Mouse (Mus musculus): ENCODE measurements around the gene Gpr18.
A peak's percentile ranks its signal among the peaks of the same experiment; 100 is the strongest.
"Not testable (repeated sequence)": the region's sequence is repeated elsewhere in the genome, so short reads cannot be mapped to it uniquely, and the experiment has no call there.

The Gpr18 gene

DNA sequence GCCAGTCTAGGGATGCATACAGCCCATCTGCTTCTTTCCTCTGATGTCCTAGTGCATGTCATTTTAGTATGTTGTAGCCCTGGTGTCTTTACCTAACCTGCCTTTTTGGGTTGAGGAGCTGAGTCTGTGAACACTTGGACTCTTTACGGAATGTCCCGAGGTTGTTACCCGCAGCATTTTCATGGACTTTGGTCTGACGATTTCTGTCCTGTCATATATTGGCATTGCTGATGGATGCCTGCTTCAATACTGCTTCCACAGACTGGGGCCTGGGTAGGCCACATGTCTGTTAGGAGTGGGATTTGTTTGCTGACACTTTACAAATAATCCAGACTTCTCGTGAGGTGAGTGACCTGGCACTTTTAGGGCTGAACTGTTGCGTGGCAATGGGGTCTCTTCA lies 21.8 kb downstream of the Gpr18 start:
- DNase-seq (ENCODE audit: low spot score in 2 of 2): no peak

DNA sequence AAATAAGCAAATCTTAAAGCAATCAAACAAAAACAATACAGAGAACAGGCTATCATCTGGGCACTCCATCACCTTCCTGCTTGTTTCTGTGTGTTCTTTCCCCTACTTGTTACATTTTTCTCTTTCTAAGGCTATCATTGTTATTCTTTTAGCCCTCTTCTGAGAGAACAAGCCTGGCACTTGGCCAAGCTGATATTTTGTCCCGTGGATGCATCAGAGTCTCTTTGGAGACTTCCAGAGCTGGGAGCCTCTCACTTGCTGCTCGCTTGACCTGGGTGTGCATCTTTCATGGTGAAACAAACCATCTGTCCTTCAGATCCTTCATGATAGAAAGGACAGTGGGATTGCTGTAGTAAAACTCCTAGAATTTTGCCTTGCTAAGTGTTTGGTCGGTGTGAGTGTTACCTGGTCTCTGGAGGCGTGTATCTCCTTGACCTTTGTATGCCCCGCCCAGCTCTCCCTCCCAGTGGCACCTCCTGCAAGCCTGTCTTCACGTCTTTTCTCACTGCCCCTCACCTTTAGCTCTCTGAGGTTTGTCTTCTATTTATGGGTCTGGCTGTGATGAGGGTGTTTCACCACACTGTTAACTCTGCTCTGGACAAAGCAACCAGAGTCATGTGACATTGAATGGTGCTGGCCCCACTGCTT lies 31.3 kb downstream of the Gpr18 start:
- no peak for DNase-seq (ENCODE audit: low spot score in 2 of 2)

DNA sequence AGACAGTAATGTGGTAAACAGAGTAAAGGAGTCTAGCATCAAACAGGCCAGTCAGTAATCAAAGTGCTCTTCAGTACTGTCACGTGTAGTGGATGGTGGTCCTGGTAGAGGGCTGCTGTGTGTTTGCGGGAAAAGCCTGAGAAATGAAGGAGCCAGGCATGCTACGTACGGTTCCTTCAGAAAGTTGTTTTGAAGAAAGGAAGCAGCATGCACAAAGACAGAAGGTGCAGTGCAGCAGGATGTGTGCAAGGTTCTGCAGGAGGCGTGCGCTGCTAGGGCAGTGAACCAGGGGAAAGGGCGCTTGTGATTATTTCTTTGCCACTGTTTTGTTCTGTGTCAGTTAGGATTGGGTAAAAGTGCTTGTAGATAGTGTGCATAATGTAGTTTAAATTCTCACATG lies 34.4 kb downstream of the Gpr18 start:
- DNase-seq (ENCODE audit: low spot score in 2 of 2): no peak

DNA sequence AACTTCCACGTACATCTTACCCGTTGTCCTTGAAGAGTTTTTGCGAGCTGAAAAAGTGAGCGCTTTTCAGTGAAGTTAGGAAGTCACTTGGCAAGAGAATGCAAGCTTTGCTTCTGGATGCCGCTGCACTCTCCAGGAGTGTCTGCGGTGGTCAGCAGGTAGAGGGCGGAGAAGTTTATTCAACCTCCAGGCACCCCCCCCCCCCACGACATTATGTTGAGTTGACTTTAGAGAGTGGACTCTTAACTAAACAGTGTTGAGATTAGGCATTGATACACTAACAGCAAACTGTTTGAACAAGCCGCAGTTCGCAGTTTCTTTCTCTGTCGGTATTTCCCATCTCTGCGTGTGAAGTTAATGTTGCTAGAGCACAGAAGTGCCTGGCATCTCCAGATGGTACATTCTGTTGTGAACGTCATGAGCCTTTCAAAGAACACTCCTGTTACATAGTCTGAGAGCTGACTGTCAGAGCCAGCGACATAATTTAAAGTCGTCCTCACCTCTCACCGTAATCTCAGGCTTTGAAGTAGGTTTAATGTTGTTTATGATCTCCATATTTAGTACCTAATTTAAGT lies 36.2 kb downstream of the Gpr18 start:
- no peak for DNase-seq (ENCODE audit: low spot score in 2 of 2)

DNA sequence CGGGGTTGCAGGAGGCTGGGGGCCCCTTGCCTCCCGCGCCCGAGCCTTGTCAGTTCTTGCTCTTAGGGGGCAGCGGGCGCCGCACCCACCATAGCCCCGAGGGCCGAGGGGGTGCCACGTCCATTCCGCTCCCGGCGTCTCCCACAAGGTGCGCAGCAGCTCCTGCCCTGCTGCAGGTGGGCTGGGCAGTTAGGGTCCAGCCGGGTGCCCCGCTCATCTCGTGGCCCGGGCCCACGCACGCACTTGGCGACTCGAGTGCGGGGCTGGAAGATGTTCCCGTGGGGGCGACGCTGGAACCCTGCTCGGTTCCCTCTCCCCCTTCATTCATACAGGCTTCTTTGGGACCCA lies 36.7 kb downstream of the Gpr18 start:
- peak in 1 of 2 experiments; percentile 20 for DNase-seq (ENCODE audit: low spot score in 2 of 2)

DNA sequence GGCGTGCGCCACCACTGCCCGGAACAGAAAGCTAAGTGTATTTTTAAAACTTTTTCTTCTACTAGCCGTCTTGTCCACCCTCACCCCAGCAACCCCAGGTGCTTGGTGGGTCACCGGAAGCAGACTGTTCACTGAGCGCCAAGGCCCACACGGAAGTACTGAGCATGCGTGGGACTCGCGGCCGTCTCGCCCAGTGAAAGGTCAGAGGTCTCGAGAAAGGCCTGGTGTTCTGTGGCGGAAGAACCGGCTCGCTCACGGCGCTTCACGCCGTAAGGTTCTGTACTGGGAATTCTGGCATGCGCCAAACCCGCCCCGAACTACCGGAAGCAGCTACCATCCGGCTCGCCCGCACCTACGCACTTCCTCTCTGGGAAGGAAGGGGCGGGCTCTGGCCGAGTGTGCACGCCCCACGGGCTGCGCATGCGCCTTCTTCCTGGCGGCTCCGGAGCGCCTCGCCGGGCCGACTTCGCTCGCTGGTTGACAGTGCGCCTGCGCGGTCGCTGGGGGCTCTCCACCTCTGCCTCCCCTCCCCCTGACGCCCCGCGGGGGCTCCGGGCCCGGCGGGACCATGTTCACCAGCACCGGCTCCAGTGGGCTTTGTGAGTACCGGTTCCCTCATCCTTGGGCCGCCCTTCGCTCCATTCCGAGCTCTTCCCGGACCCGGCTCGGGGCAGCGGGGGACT lies 37.3 kb downstream of the Gpr18 start, which contains the start of gene Ubac2:
Gene Ubac2 (plus strand): TSS at position 445 of the 683 bp plus-strand sequence.
- DNase-seq (ENCODE audit: low spot score in 2 of 2): peak; percentile 96 to 97

DNA sequence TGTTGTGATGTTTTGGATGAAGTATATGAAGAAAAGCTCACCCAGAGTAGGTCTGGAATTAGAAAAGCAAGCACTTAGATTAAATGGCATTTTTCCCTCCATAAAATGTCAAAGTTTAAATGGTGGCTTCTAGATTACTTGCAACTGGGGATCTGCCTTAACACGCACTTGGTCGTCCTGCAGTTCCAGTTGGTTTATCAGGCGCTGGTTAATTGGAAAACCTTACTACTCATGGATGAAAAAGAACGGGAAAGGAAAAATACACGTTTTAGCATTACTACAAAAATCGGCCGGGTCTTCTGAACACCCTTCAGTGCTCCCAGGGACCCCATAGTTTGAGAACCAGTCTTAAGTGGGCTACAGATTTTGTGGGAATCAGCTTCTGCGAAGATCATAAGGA lies 37.9 kb downstream of the Gpr18 start:
- no peak for DNase-seq (ENCODE audit: low spot score in 2 of 2)

DNA sequence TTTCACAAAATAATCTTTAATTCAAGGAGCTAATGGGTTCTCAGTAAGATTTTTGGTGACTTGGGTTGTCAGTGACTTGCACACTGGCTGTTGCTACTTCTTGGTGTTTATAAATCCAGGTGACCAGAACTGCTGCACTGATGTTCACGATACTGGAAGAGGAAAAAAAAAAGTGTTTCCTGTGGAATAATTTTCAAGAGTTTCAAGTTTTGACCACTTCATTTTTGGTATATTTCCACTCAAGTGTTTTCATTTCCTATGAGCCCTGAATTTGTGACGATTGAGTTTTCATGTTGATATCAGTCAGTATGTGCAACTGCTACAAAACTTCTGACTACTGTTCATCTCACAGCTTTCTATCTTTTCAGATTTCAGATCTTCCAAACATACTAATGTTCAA lies 38.7 kb downstream of the Gpr18 start:
- DNase-seq (ENCODE audit: low spot score in 2 of 2): no peak

DNA sequence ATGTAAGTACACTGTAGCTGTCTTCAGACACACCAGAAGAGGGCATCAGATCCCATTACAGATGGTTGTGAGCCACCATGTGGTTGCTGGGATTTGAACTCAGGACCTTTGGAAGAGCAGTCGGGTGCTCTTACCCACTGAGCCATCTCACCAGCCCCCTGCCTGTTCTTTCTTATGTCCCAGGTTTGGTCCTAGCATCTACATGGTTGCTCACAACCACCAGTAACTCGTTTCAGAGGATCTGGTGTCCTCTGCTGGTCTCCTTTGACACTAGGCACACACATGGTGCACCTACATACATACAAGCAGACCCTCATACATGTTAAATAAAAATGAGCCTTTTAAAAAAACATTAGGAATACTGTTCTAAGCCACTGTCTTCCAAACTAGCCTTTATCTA lies 39.4 kb downstream of the Gpr18 start:
- not testable (repeated sequence) for DNase-seq (ENCODE audit: low spot score in 2 of 2)

DNA sequence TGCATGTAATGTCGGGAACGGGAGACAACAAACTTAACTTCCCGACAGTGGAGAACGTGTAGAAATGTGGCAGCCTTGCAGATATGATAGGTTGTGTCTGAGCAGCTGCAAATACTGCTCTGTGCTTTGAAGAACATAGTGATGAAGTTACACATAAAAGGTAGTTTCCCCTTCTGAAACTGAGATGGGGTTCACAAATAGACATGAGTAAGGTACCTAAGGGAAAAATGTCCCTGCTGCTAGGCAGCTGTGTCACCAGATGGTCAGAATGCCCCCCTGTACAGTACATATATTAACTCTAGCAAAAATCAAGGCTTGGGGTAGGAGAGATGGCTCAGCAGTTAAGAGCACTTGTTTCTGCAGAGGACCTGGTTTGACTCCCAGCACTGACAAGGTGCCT lies 41.9 kb downstream of the Gpr18 start:
- DNase-seq (ENCODE audit: low spot score in 2 of 2): no peak

DNA sequence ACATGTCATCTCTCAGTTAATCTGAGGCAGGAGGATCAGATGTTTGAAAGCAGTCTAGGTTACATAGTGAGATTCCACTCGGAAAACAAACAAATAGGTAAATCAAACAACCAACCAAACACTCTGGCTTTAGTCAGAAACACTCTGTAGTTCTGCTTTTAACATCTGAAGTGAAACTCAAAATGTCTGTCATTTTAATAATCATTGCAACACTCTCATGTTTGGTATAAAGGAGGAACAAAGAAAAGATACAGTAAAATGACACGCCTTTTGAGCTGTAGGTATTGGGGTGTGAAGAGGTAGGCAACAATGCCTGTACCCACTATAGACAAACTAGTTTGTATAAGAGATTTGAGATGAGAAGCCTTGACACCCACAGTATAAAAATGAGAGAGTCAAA lies 42.4 kb downstream of the Gpr18 start:
- DNase-seq (ENCODE audit: low spot score in 2 of 2): no peak

DNA sequence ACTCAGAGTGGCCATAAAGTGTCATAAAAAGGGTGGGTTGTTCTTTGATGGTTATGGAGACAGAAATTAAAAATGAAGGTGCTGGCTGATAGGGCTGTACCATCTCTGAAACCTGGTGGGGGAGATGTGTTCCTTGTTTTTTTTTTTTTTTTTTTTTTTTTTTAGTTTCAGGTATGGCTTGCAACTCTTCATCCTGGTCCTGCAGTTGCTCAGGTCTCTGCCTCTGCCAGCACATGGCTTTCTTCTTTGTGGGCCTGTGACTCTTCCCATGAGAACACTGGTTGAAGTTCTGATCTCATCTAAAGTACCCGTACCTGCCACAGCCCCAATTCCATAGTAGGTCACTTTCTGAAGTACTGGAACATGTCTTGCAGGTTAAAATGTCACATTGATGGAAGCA lies 42.8 kb downstream of the Gpr18 start:
- no peak for DNase-seq (ENCODE audit: low spot score in 2 of 2)

DNA sequence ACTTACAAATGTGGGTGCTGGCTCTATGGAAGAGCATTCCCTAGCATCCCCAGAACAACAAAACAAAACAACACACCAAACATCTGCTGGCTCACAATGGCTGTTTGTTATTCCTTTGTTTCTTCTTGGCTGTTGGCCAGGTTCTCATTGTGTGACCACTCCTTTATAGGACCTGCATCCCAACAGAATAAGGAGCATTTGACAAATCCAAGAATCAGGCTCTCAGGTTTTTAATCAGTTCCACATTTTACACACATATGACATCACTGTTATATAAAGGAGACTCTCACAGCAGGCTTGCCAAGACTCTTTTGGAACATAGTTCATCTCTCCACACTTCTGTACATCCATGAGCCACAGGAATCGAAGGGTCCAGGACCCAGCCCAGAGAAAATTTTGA lies 46.5 kb downstream of the Gpr18 start:
- DNase-seq (ENCODE audit: low spot score in 2 of 2): no peak

DNA sequence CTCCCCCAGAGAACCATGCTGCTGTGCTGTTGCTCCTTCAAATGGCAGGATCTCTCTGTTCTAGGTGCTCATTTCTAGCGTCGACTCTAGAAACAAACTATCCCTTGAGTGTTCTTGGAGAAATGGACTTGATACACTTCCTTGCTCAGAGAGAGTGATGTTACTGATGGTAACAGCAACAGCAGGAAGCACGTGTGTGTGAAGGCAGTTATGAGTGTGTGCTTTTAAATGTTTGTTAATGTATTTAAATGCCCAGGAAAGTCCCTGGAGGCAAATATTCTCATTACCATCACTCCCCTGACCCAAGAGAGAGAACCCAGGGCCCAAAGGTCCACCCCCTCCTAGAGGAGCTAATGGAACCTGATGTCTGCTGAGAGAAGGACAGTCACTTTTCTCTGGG lies 49.0 kb downstream of the Gpr18 start:
- no peak for DNase-seq (ENCODE audit: low spot score in 2 of 2)

DNA sequence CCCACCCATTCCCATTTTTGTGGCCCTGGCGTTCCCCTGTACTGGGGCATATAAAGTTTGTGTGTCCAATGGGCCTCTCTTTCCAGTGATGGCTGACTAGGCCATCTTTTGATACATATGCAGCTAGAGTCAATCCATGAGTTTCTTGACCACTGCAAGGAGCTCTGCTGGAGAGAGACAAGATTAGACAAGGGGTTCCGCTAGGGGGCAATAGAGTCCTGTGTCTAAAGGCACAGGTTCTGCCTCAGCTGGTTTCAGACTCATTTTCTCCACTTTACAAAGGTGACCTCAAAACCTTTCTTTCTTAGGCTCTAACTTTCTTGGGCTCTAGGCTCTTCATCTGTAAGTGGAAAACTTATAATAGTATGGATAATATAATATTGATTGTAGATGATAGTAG lies 50.4 kb downstream of the Gpr18 start:
- DNase-seq (ENCODE audit: low spot score in 2 of 2): peak in 1 of 2 experiments; percentile 50

All from frontal cortex, postnatal 14 days (tissue).